Mouse (Mus musculus): Measurements from ENCODE around the gene Arid1a.
A peak's percentile ranks its signal among the peaks of the same experiment; 100 is the strongest.

Arid1a gene

GRCm38 (mm10) chr4:133651445-133651844 lies 105.1 kb downstream of the Arid1a start:
- DNase-seq: no peak

GRCm38 (mm10) chr4:133649989-133650699 lies 106.4 kb downstream of the Arid1a start, which contains the start of gene Zdhhc18:
Gene Zdhhc18, minus strand, starts transcription at chr4:133650154.
- peak; percentile 73 to 86 for DNase-seq

GRCm38 (mm10) chr4:133649464-133649863 lies 107.1 kb downstream of the Arid1a start:
- DNase-seq: peak in 1 of 2 experiments; percentile 1

- no peak for DNase-seq
Observed at GRCm38 (mm10) chr4:133645680-133646079, 110.9 kb downstream of the Arid1a start.

GRCm38 (mm10) chr4:133645195-133645594 lies 111.4 kb downstream of the Arid1a start:
- no peak for DNase-seq

- DNase-seq: no peak
Observed at GRCm38 (mm10) chr4:133634043-133634410, 122.5 kb downstream of the Arid1a start.

- DNase-seq: peak; percentile 87 to 97
Observed at GRCm38 (mm10) chr4:133633332-133634042, 123.1 kb downstream of the Arid1a start.

- peak in 1 of 2 experiments; percentile 58 for DNase-seq
Observed at GRCm38 (mm10) chr4:133632483-133633327, 123.9 kb downstream of the Arid1a start.

- no peak for DNase-seq
Observed at GRCm38 (mm10) chr4:133631769-133632411, 124.7 kb downstream of the Arid1a start.

- DNase-seq: no peak
Observed at GRCm38 (mm10) chr4:133631071-133631768, 125.3 kb downstream of the Arid1a start.

- DNase-seq: no peak
Observed at GRCm38 (mm10) chr4:133630326-133630920, 126.1 kb downstream of the Arid1a start.

- DNase-seq: no peak
Observed at GRCm38 (mm10) chr4:133629191-133629590, 127.4 kb downstream of the Arid1a start.
